17 mouse cellular contexts compared by ENCODE assay signal in genomic region chr13:24619711-24620110, GRCm38 (mm10). TPM values are rescaled to one million over a fixed set of nuclear protein-coding genes. Genes with fewer than 3 reads are reported as not detected.
DNase-seq lines count a peak whose midpoint lies in the region; ATAC-seq lines count a peak whose summit lies in the region.
"Had no signal": no experiment of that assay in that cellular context is flagged by ENCODE, and none has a peak within 500 bp of the region (broad histone marks: within the 10 kb centered on the region; RNA-seq: fewer than 3 reads in every experiment).

No protein-coding gene starts in this region.

- no peaks in the 10 kb centered on the region for H3K9me3 ChIP-seq in heart, embryonic 15.5 days (replicated peaks)
- no peaks in the 10 kb centered on the region for H3K9me3 ChIP-seq in kidney, embryonic 14.5 days (ENCODE audit: control insufficient read depth, low read length)
- no peaks in the 10 kb centered on the region for H3K9me3 ChIP-seq in lung, embryonic 16.5 days (ENCODE audit: control insufficient read depth, low read length)
- H3K9me3 ChIP-seq in stomach, embryonic 16.5 days (replicated peaks; ENCODE audit: control insufficient read depth, low read length): no peaks in the 10 kb centered on the region
- H3K9me3 ChIP-seq: embryonic facial prominence, embryonic 13.5 days; forebrain, embryonic 12.5 days; hindbrain, embryonic 10.5 days; midbrain, embryonic 10.5 days; neural tube, embryonic 15.5 days had no signal

- H3K9ac ChIP-seq in heart, embryonic 15.5 days: no peak overlapping the region
- no peak overlapping the region for H3K9ac ChIP-seq in kidney, embryonic 14.5 days (ENCODE audit: low read depth, low read length)
- no peak overlapping the region for H3K9ac ChIP-seq in lung, embryonic 16.5 days (ENCODE audit: low read length)
- no peak overlapping the region for H3K9ac ChIP-seq in stomach, embryonic 16.5 days (ENCODE audit: low read length)
- H3K9ac ChIP-seq: embryonic facial prominence, embryonic 13.5 days; forebrain, embryonic 12.5 days; neural tube, embryonic 15.5 days had no signal

- no peak overlapping the region for H3K4me2 ChIP-seq in heart, embryonic 15.5 days
- no peak overlapping the region for H3K4me2 ChIP-seq in kidney, embryonic 14.5 days (replicated peaks; ENCODE audit: low read depth, low read length)
- H3K4me2 ChIP-seq in lung, embryonic 16.5 days (ENCODE audit: low read depth, low read length): no peak overlapping the region
- H3K4me2 ChIP-seq in stomach, embryonic 16.5 days (ENCODE audit: low read depth, low read length): no peak overlapping the region
- H3K4me2 ChIP-seq: embryonic facial prominence, embryonic 13.5 days; forebrain, embryonic 12.5 days; neural tube, embryonic 15.5 days had no signal

- peak overlapping the region; percentile 83; the same call in 1 of the 2 replicates for H3K27ac ChIP-seq in heart, embryonic 15.5 days
- peak overlapping the region; percentile 77; the same call in 1 of the 2 replicates for H3K27ac ChIP-seq in kidney, embryonic 14.5 days (ENCODE audit: low read depth, low read length)
- peak overlapping the region; percentile 81 for H3K27ac ChIP-seq in lung, embryonic 16.5 days (ENCODE audit: low read length)
- H3K27ac ChIP-seq in stomach, embryonic 16.5 days (ENCODE audit: low read length): 0 out of 2 replicates have a peak overlapping the region, but pooled peaks have one; percentile 42
- H3K27ac ChIP-seq: embryonic facial prominence, embryonic 13.5 days; forebrain, embryonic 12.5 days; hindbrain, embryonic 10.5 days; midbrain, embryonic 10.5 days had no signal

- H3K36me3 ChIP-seq in heart, embryonic 15.5 days: no peaks in the 10 kb centered on the region
- no peaks in the 10 kb centered on the region for H3K36me3 ChIP-seq in kidney, embryonic 14.5 days (ENCODE audit: control insufficient read depth, insufficient read depth, low read length)
- H3K36me3 ChIP-seq in lung, embryonic 16.5 days (ENCODE audit: control insufficient read depth, insufficient read depth, low read length): no peaks in the 10 kb centered on the region
- H3K36me3 ChIP-seq in stomach, embryonic 16.5 days (ENCODE audit: control insufficient read depth, insufficient read depth, low read length): no peaks in the 10 kb centered on the region
- H3K36me3 ChIP-seq: embryonic facial prominence, embryonic 13.5 days; forebrain, embryonic 12.5 days; hindbrain, embryonic 10.5 days; midbrain, embryonic 10.5 days; neural tube, embryonic 15.5 days had no signal

- peaks cover 33% of the 10 kb centered on the region for H3K4me1 ChIP-seq in heart, embryonic 15.5 days (replicated peaks)
- peaks cover 28% of the 10 kb centered on the region for H3K4me1 ChIP-seq in kidney, embryonic 14.5 days (ENCODE audit: control insufficient read depth, insufficient read depth, low read length)
- peaks cover 25% of the 10 kb centered on the region for H3K4me1 ChIP-seq in lung, embryonic 16.5 days (replicated peaks; ENCODE audit: control insufficient read depth, insufficient read depth, low read length)
- peaks cover 16% of the 10 kb centered on the region for H3K4me1 ChIP-seq in stomach, embryonic 16.5 days (ENCODE audit: control insufficient read depth, insufficient read depth, low read length)

- 87% methylated on average over 1 of the region's 1 CpGs for WGBS in heart, embryonic 15.5 days
- 58% methylated on average over 1 of the region's 1 CpGs for WGBS in kidney, embryonic 14.5 days
- 52% methylated on average over 1 of the region's 1 CpGs for WGBS in lung, embryonic 16.5 days
- 81% methylated on average over 1 of the region's 1 CpGs for WGBS in stomach, embryonic 16.5 days

- no peaks in the 10 kb centered on the region for H3K27me3 ChIP-seq in heart, embryonic 15.5 days
- no peaks in the 10 kb centered on the region for H3K27me3 ChIP-seq in kidney, embryonic 14.5 days (ENCODE audit: control insufficient read depth, insufficient read depth, low read length)
- H3K27me3 ChIP-seq in lung, embryonic 16.5 days (ENCODE audit: control insufficient read depth, insufficient read depth, low read depth, low read length): no peaks in the 10 kb centered on the region
- H3K27me3 ChIP-seq in stomach, embryonic 16.5 days (ENCODE audit: control insufficient read depth, insufficient read depth, low read length): no peaks in the 10 kb centered on the region
- H3K27me3 ChIP-seq: forebrain, embryonic 12.5 days; neural tube, embryonic 15.5 days had no signal

- DNase-seq in heart, postnatal 4 days: no peak
- no peak for DNase-seq in kidney, postnatal 36 days
- no peak for DNase-seq in lung, postnatal 36 days
- DNase-seq: cerebellum, adult 8-10 months; cerebellum, postnatal 36 days; thymus, postnatal 25 days had no signal

- no peak overlapping the region for H3K4me3 ChIP-seq in heart, embryonic 15.5 days
- H3K4me3 ChIP-seq in kidney, embryonic 14.5 days (ENCODE audit: low read length): no peak overlapping the region
- H3K4me3 ChIP-seq in lung, embryonic 16.5 days (ENCODE audit: low read length): no peak overlapping the region
- no peak overlapping the region for H3K4me3 ChIP-seq in stomach, embryonic 16.5 days (replicated peaks; ENCODE audit: low read length)
- H3K4me3 ChIP-seq: embryonic facial prominence, embryonic 13.5 days; erythroblast, embryonic 14.5 days; forebrain, embryonic 12.5 days; hindbrain, embryonic 10.5 days; layer of hippocampus, adult 2 months; midbrain, embryonic 10.5 days; neural tube, embryonic 15.5 days had no signal

- ATAC-seq in heart, embryonic 15.5 days (replicated peaks; ENCODE audit: insufficient number of reproducible peaks, insufficient read depth, low FRiP score, low read depth): no peak
- peak; percentile 78 for ATAC-seq in kidney, embryonic 14.5 days (ENCODE audit: low FRiP score, low TSS enrichment)
- ATAC-seq in lung, embryonic 16.5 days (ENCODE audit: low read depth): no peak
- ATAC-seq in stomach, embryonic 16.5 days (ENCODE audit: insufficient read depth, low FRiP score): no peak

RNA-seq across cellular contexts. Expression of gene Ripor2, which starts 37.7 kb away (rescaled TPM):
- polyA plus RNA-seq in heart, embryonic 15.5 days (2015; fragmentation: Nextera tagmentation; extraction: Ambion mirVana): 14.5 and 16.0 TPM in 2 replicates
- 10 to 100 TPM; 25.4 to 27.5 TPM for total RNA-seq in heart, postnatal 4 days (2021)
- 2.4 and 3.1 TPM in 2 replicates for polyA plus RNA-seq in kidney, embryonic 14.5 days (2014; fragmentation: Nextera tagmentation; extraction: Ambion mirVana)
- polyA plus RNA-seq in lung, embryonic 16.5 days (2015; fragmentation: Nextera tagmentation; extraction: Ambion mirVana): 4.3 and 5.0 TPM in 2 replicates
- 3.6 and 4.3 TPM in 2 replicates for polyA plus RNA-seq in stomach, embryonic 16.5 days (2015; fragmentation: Nextera tagmentation; extraction: Ambion mirVana)
